Mouse (Mus musculus) hindbrain, embryonic 10.5 days (tissue): Measurements from ENCODE around the gene Epp13. TPM values are rescaled to one million over a fixed set of nuclear protein-coding genes. Genes with fewer than 3 reads are reported as not detected.
A peak's percentile ranks its signal among the peaks of the same experiment; 100 is the strongest.
"Not testable (repeated sequence)": the region's sequence is repeated elsewhere in the genome, so short reads cannot be mapped to it uniquely, and the experiment has no call there.

Source experiments
- DNase-seq: peaks from one replicate; pipeline ENCODE4 v3.0.0-alpha.2; 2017; ENCODE audit warnings: low spot score
- H3K27ac ChIP-seq: fragments of 300-500 bp; sonication (generic); 2 replicates; pipeline ENCODE4 v1.5.1; 2016; ENCODE audit warnings: mild to moderate bottlenecking, moderate library complexity
- H3K27me3 ChIP-seq: fragments of 300-500 bp; sonication (generic); 2 replicates; pipeline ENCODE4 v1.6.1; 2016; ENCODE audit warnings: mild to moderate bottlenecking; ENCODE audit not compliant: poor library complexity, insufficient read depth, severe bottlenecking
- H3K36me3 ChIP-seq: fragments of 300-500 bp; sonication (generic); 2 replicates; pipeline ENCODE4 v1.6.1; 2016; ENCODE audit warnings: mild to moderate bottlenecking, moderate library complexity
- H3K4me1 ChIP-seq: fragments of 300-500 bp; sonication (generic); replicated peaks from 2 replicates; pipeline ENCODE4 v1.6.1; 2016; ENCODE audit warnings: mild to moderate bottlenecking
- H3K4me3 ChIP-seq: fragments of 300-500 bp; sonication (generic); 2 replicates; pipeline ENCODE4 v1.5.1; 2016; ENCODE audit warnings: mild to moderate bottlenecking, moderate library complexity
- H3K9me3 ChIP-seq: fragments of 300-500 bp; sonication (generic); 2 replicates; pipeline ENCODE4 v1.6.1; 2016; ENCODE audit warnings: mild to moderate bottlenecking, moderate library complexity
- WGBS: fragments of 180-500 bp; shearing (Covaris S2); methylation state at CpG from one replicate; pipeline ENCODE4 v1.1.7; 2016; 5-methylcytosine and 5-hydroxymethylcytosine counted together
- polyA plus RNA-seq: library from polyadenylated mRNA; unstranded; fragments of >200 nt; fragmentation: Nextera tagmentation; extraction: Ambion mirVana; gene quantifications from 2 replicates; pipeline ENCODE4 v1.2.1, GENCODE M21; 2016

The Epp13 gene
- polyA plus RNA-seq = 0.24 TPM in 1 of 2 replicates, not detected in the other

GRCm38 (mm10) chr7:6252410-6252809, at the start of gene Epp13:
TSS of gene Epp13 (plus strand) at chr7:6252710.
- WGBS = 89% methylated on average over 6 of the region's 6 CpGs
- no peaks in the 10 kb centered on the region for H3K4me1 ChIP-seq
- no peaks in the 10 kb centered on the region for H3K36me3 ChIP-seq
- H3K4me3 ChIP-seq = no peak within 1 kb of the TSS
- no peak for DNase-seq
- H3K27me3 ChIP-seq = no peaks in the 10 kb centered on the region
- no peak within 1 kb of the TSS for H3K27ac ChIP-seq
- H3K9me3 ChIP-seq = peaks cover 22% of the 10 kb centered on the region; the same call in 1 of the 2 replicates

GRCm38 (mm10) chr7:6204200-6204599, 48.3 kb upstream of the Epp13 start:
- H3K27me3 ChIP-seq = no peaks in the 10 kb centered on the region
- no peak overlapping the region for H3K4me3 ChIP-seq
- H3K4me1 ChIP-seq = no peaks in the 10 kb centered on the region
- H3K9me3 ChIP-seq = peaks cover 24% of the 10 kb centered on the region
- DNase-seq = no peak
- H3K27ac ChIP-seq = no peak overlapping the region
- H3K36me3 ChIP-seq = no peaks in the 10 kb centered on the region
- WGBS = 80% methylated on average over 3 of the region's 3 CpGs

- DNase-seq = no peak
- H3K27ac ChIP-seq = no peak overlapping the region
- 50% methylated on average over 5 of the region's 5 CpGs for WGBS
- no peaks in the 10 kb centered on the region for H3K27me3 ChIP-seq
- no peaks in the 10 kb centered on the region for H3K36me3 ChIP-seq
- no peak overlapping the region for H3K4me3 ChIP-seq
- H3K9me3 ChIP-seq = peaks cover 44% of the 10 kb centered on the region
- no peaks in the 10 kb centered on the region for H3K4me1 ChIP-seq
These were observed 39.4 kb upstream of the Epp13 start for GRCm38 (mm10) chr7:6213144-6213543.

DNA sequence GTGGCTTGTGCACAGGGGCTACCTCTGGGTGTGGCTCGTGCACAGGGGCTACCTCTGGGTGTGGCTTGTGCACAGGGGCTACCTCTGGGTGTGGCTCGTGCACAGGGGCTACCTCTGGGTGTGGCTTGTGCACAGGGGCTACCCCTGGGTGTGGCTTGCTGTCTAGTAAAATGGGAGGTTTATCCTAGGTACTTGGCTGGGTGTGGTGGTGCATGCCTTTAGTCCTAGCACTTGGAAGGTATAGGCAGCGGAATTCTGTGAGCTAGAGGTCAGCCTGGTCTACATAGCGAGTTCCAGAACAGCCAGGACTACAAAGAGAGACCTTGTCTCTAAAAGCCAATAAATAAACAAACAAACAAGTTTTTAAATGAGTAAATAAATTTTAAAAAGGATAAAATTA, 37.8 kb upstream of the Epp13 start:
- not testable (repeated sequence) for H3K27me3 ChIP-seq, H3K4me3 ChIP-seq, H3K36me3 ChIP-seq, H3K27ac ChIP-seq, DNase-seq, H3K4me1 ChIP-seq
- peaks cover 44% of the 10 kb centered on the region for H3K9me3 ChIP-seq
- WGBS = 75% methylated on average over 4 of the region's 4 CpGs

- no peak overlapping the region for H3K27ac ChIP-seq
- no peaks in the 10 kb centered on the region for H3K27me3 ChIP-seq
- no peaks in the 10 kb centered on the region for H3K36me3 ChIP-seq
- WGBS = 43% methylated on average over 3 of the region's 3 CpGs
- no peak overlapping the region for H3K4me3 ChIP-seq
- DNase-seq = no peak
- H3K9me3 ChIP-seq = peaks cover 36% of the 10 kb centered on the region
- no peaks in the 10 kb centered on the region for H3K4me1 ChIP-seq
These were observed 32.4 kb upstream of the Epp13 start for GRCm38 (mm10) chr7:6220147-6220546.

GRCm38 (mm10) chr7:6221978-6222377, 30.5 kb upstream of the Epp13 start, which contains the start of gene Zscan5b:
TSS of gene Zscan5b (plus strand) at chr7:6222278.
- Histone ChIP-seq H3K27ac (no peak within 1 kb of the TSS), H3K4me3 (no peak within 1 kb of the TSS), H3K36me3 (no peaks in the 10 kb centered on the region), H3K4me1 (no peaks in the 10 kb centered on the region), H3K27me3 (no peaks in the 10 kb centered on the region), H3K9me3 (peaks cover 26% of the 10 kb centered on the region)
- no peak for DNase-seq
- 94% methylated on average over 12 of the region's 12 CpGs for WGBS

DNA sequence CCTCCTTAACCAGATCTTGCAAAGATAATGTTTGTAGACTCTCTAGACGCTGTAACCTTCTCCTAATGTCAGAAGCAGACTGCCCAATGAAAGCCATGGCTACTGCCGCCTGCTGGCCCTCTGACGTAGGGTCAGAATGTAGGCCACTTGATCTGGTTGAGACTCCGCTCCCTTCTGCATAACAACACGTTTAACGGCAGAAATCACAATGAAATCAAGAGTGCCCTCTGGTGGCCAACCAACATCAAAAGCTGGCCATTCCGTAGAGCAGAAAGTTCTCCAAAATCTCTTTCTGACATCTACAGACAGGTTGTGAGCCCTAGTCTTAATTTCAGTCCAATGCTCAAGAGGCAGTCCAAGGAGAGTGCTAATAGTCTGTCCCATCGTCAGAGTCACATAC, 24.0 kb upstream of the Epp13 start:
- 56% methylated on average over 8 of the region's 8 CpGs for WGBS

GRCm38 (mm10) chr7:6239787-6240186, 12.7 kb upstream of the Epp13 start:
- H3K9me3 ChIP-seq = peaks cover 4% of the 10 kb centered on the region; the same call in 1 of the 2 replicates
- 52% methylated on average over 11 of the region's 11 CpGs for WGBS
- H3K27ac ChIP-seq = no peak overlapping the region
- H3K27me3 ChIP-seq = no peaks in the 10 kb centered on the region
- no peaks in the 10 kb centered on the region for H3K36me3 ChIP-seq
- H3K4me3 ChIP-seq = no peak overlapping the region
- H3K4me1 ChIP-seq = no peaks in the 10 kb centered on the region
- DNase-seq = no peak

More for the DNA sequence above, 24.0 kb upstream of the Epp13 start:
- H3K27me3 ChIP-seq, DNase-seq, H3K36me3 ChIP-seq, H3K27ac ChIP-seq, H3K4me3 ChIP-seq, H3K4me1 ChIP-seq: not testable (repeated sequence)
- H3K9me3 ChIP-seq = peaks cover 53% of the 10 kb centered on the region

- not testable (repeated sequence) for H3K27ac ChIP-seq, H3K9me3 ChIP-seq, H3K27me3 ChIP-seq, H3K4me3 ChIP-seq, H3K4me1 ChIP-seq, H3K36me3 ChIP-seq
- WGBS = 21% methylated on average over 1 of the region's 1 CpGs
- DNase-seq = peak; percentile 24
These were observed 11.6 kb upstream of the Epp13 start for GRCm38 (mm10) chr7:6240841-6241425.

DNA sequence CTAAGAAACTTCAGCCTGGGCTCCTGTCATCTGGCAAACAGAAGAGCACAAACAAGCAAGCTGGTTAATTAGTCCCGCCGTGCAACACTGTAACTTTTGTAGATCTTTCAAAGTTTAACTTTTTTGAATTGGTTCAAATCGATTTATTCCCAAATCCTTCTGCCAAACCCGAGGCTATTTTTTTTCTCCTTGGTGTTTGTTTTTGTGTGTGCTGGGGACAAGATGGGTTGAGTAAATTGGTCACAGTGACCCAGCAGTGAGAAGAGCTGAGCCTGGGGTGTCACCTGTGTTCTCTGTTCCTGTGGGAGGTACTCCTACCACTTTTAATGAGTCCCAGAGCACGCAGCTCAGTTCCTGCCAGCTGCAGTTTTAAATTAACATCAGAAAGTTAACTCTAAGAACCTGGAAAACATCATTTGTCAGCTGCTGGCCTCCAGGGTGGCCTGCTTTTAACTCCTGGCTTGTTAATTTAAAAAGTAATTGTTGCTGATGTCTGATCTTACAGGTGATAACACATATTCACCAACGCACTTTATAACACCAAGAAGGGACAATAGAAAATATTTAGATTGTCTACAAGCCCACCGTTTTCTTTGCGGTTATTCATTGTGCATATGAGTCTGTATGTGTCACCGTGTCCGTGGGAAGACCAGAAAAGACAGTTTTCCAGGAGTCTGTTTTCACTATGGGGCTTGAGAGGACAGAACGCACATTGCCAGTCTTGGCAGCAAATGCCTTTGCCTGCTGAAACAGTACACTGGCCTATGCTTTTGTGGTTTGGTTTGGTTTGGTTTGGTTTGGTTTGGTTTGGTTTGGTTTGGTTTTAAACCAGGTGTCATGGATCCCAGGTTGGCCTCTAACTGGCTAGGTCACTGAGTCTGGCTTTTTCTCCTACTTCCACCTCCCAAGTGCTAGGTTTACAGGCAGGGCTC, 7.9 kb upstream of the Epp13 start:
- Histone ChIP-seq H3K27me3 (no peaks in the 10 kb centered on the region), H3K27ac (no peak overlapping the region), H3K9me3 (peaks cover 10% of the 10 kb centered on the region; the same call in 1 of the 2 replicates), H3K36me3 (no peaks in the 10 kb centered on the region), H3K4me1 (no peaks in the 10 kb centered on the region), H3K4me3 (no peak overlapping the region)
- WGBS = 53% methylated on average over 11 of the region's 11 CpGs
- no peak for DNase-seq

- Histone ChIP-seq H3K27me3 (no peaks in the 10 kb centered on the region), H3K36me3 (no peaks in the 10 kb centered on the region), H3K27ac (no peak overlapping the region), H3K9me3 (peaks cover 18% of the 10 kb centered on the region; the same call in 1 of the 2 replicates), H3K4me3 (no peak overlapping the region), H3K4me1 (no peaks in the 10 kb centered on the region)
- no peak for DNase-seq
- WGBS = 93% methylated on average over 5 of the region's 5 CpGs
These were observed 1.9 kb downstream of the Epp13 start for GRCm38 (mm10) chr7:6254451-6254850.

GRCm38 (mm10) chr7:6257386-6257785, 4.9 kb downstream of the Epp13 start:
- H3K27me3 ChIP-seq = no peaks in the 10 kb centered on the region
- H3K36me3 ChIP-seq = no peaks in the 10 kb centered on the region
- no peak overlapping the region for H3K4me3 ChIP-seq
- 88% methylated on average over 4 of the region's 4 CpGs for WGBS
- H3K9me3 ChIP-seq = peaks cover 18% of the 10 kb centered on the region; the same call in 1 of the 2 replicates
- no peaks in the 10 kb centered on the region for H3K4me1 ChIP-seq
- H3K27ac ChIP-seq = no peak overlapping the region
- DNase-seq = no peak
